ENCODE assay signal across 8 mouse cellular contexts in the genomic region with DNA sequence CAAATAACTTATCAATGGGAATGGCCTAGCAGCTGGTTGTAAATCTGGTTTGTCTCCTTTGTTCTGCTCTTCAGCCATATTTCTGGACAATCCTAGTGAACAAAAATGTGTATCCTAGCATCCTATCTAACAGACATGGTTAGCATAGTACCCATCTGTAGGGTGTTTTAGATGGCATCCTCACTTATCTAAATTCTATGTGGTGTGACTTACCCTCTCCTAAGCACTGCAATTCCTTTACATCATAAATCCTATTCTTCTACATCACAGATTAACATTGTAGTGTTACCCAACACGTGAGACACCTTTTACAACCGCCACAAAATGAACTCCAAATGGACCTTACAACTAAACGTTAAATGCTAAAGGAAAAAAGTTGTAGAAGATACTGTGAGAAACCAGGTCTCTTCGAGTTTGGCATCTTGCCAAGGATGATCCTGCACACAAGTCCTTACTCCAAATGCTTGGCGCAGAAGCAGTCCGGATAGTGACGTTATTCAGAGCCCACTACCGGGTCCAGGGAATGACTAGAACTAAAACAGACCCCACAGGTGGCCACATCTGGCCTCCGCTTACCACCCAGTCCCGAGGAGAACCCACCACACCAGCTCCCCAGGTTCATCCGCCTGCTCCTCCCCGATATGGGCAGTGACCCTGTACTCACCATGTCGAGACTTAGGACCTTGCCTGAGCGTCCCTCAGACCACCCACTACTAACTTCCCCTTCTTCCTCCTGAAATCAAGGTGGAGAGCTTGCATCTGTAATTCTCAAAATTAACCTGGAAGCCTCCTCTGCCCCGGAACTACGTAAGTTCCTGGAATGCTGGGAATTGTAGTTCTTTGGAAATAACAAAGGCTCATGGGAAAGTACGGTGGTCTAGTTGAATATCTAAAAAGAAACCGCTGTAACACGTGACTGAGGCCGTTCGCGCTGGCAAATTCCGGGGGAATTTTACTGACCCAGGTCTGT. TPM values are rescaled to one million over a fixed set of nuclear protein-coding genes. Genes with fewer than 3 reads are reported as not detected.
DNase-seq lines count a peak whose midpoint lies in the region; ATAC-seq and TF ChIP-seq lines count a peak whose summit lies in the region.

A gene (minus strand): TSS at position 753 of the 970 bp plus-strand sequence.

- H3K4me1 ChIP-seq in hindbrain, postnatal 0 days (ENCODE audit: insufficient read depth, low read length), result peaks cover 5% of the 10 kb centered on the region

- WGBS in hindbrain, postnatal 0 days, result 2% methylated on average over 23 of the region's 23 CpGs

- H3K4me3 ChIP-seq in gastrocnemius, adult 2 months, result peak within 1 kb of the TSS; percentile 78
- H3K4me3 ChIP-seq in hindbrain, postnatal 0 days (ENCODE audit: low read length), result peak within 1 kb of the TSS; percentile 91

- no peaks in the 10 kb centered on the region for H3K27me3 ChIP-seq in hindbrain, postnatal 0 days (ENCODE audit: insufficient read depth, low read length)

- ATAC-seq in hindbrain, postnatal 0 days, result peak; percentile 95

- peak within 1 kb of the TSS; percentile 70 for H3K4me2 ChIP-seq in hindbrain, postnatal 0 days (ENCODE audit: low read depth, low read length)

- intact Hi-C loops in gastrocnemius, adult 2 months (cut with DNase I), result no loop called here

- H3K27ac ChIP-seq in gastrocnemius, adult 2 months, result peak within 1 kb of the TSS; percentile 91
- peak within 1 kb of the TSS; percentile 70 for H3K27ac ChIP-seq in hindbrain, postnatal 0 days

- TF ChIP-seq CTCF in gastrocnemius, adult 2 months (IDR thresholded peaks at IDR 0.05), result no peak
- no peak for TF ChIP-seq CTCF in hindbrain, postnatal 0 days (IDR thresholded peaks at IDR 0.05; ENCODE audit: low read depth)

- H3K9me3 ChIP-seq in hindbrain, postnatal 0 days (ENCODE audit: low read length), result peaks cover 15% of the 10 kb centered on the region

- peak within 1 kb of the TSS; percentile 78 for H3K9ac ChIP-seq in hindbrain, postnatal 0 days (replicated peaks; ENCODE audit: low read length)

- peaks cover 10% of the 10 kb centered on the region for H3K36me3 ChIP-seq in hindbrain, postnatal 0 days (ENCODE audit: insufficient read depth, low read length)

- DNase-seq in adipocyte (ENCODE audit: low spot score), result peak; percentile 88
- DNase-seq in cerebellum, postnatal 36 days, result peak; percentile 48 to 75
- peak; percentile 69 for DNase-seq in gastrocnemius, adult 2 months
- peak; percentile 96 for DNase-seq in hindbrain, postnatal 0 days (ENCODE audit: low spot score)
- peak; percentile 64 to 75 for DNase-seq in left cerebral cortex, adult 18-20 months (ENCODE audit: low spot score in 2 of 2)
- peak; percentile 48 to 69 for DNase-seq in lung, postnatal 4 days
- peak; percentile 82 for DNase-seq in retina, postnatal 7 days (ENCODE audit: low read depth, low spot score)
- DNase-seq in urinary bladder, postnatal 36 days (ENCODE audit: low spot score in 2 of 2), result peak; percentile 57 to 59

RNA-seq across cellular contexts. Expression of the gene that starts here (rescaled TPM):
- 1 to 10 TPM; 8.6 to 9.5 TPM for total RNA-seq in gastrocnemius, adult 2 months (2021)
- total RNA-seq in hindbrain, postnatal 0 days (2014; rRNA removed), result 8.1 and 8.3 TPM in 2 replicates
- polyA plus RNA-seq in hindbrain, postnatal 0 days (2015; fragmentation: Nextera tagmentation; extraction: Ambion mirVana), result 3.1 and 5.2 TPM in 2 replicates
- total RNA-seq in left cerebral cortex, adult 18-20 months (2021), result 10 to 100 TPM; 20.3 to 21.4 TPM

Comparison
In these comparisons a context has a peak if more than half of its experiments do, and no peak if none do; other contexts are left out.
1. Peak in every context shown above with its lines: DNase-seq, ATAC-seq, H3K4me3 ChIP-seq and H3K27ac ChIP-seq.